Mouse (Mus musculus): ENCODE measurements around the gene 9130409I23Rik. TPM values are rescaled to one million over a fixed set of nuclear protein-coding genes. Genes with fewer than 3 reads are reported as not detected.
"Not testable (repeated sequence)": the region's sequence is repeated elsewhere in the genome, so short reads cannot be mapped to it uniquely, and the experiment has no call there.

9130409I23Rik gene
- total RNA-seq, 1 experiment from 2014 or later: not detected

DNA sequence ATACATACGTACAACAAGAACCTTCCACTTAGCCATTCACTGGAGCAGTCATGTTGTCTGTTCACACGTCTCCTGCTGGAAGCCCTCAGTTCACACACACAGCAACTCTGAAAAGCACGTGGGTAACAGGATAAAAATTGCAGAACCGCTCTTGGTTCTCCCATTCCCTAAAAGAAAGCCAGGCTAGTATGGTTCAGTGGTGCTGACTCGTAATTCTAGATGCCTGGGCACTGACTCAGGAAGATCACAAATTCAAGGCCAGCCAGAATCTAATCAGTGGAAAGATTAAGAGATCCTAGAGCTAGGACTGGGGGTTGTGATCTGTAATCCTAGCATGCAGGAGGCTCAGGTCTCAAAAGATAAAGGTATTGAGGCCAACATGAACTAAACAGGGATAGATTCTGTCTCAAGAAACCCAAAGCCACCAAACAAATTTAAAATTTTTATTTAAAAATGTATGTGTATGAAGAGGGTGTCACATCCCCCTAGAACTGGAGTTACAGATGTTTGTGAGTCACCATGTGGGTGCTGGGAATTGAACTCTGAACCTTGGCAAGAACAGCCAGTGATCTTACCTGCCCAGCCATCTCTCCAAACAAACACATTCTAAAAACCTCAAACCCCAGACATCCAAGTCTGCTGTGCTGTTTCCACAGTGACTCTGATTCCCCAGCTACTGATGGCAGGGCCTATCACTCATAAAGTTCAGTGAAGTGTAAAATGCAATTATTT, 30.1 kb upstream of the 9130409I23Rik start, which contains the start of gene Ephx1:
Ephx1 (minus strand) TSS at position 149 of the 732 bp plus-strand sequence.
- no peak for ATAC-seq (ENCODE audit: extremely low read depth, insufficient number of reproducible peaks, low FRiP score, poor library complexity, severe bottlenecking)

DNA sequence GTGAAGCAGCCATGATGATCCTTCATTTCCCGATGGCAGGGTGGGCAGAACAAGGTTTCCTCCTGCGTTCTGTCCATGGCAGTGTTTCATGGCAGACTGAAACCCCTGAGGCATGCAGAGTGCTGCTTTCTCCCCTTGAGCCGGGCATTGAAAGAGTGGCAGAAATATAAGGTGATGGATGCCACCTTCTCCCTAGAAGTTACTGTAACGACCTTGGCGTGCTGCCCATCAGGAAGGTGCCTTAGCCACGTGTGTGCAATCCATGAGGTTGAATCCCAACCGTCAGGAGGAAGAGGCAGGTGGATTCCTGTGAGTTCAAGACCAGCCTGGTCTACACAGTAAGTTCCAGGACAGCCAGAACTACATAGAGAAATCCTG, 29.6 kb upstream of the 9130409I23Rik start:
- no peak for ATAC-seq (ENCODE audit: extremely low read depth, insufficient number of reproducible peaks, low FRiP score, poor library complexity, severe bottlenecking)

DNA sequence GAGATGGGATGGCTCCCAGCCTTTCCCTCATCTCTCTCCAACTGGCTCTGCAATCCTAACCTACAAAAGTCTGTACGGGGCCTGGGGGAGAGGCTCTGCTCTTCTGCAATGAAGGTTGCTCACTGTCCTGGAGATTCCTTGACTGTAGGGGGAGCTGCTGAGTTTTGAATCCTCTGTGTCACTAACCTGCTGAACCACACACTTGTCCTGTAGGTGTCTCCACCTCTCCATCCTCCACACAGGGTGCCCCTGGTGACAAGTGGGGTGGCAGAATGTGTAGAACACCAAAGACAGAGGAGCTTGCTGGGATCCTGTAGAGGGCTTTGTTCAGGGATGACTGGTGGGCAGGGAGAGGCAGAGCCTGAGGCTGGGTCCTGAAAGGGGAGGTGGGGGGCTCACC, 28.8 kb upstream of the 9130409I23Rik start:
- peak; percentile 90 for ATAC-seq (ENCODE audit: extremely low read depth, insufficient number of reproducible peaks, low FRiP score, poor library complexity, severe bottlenecking)

DNA sequence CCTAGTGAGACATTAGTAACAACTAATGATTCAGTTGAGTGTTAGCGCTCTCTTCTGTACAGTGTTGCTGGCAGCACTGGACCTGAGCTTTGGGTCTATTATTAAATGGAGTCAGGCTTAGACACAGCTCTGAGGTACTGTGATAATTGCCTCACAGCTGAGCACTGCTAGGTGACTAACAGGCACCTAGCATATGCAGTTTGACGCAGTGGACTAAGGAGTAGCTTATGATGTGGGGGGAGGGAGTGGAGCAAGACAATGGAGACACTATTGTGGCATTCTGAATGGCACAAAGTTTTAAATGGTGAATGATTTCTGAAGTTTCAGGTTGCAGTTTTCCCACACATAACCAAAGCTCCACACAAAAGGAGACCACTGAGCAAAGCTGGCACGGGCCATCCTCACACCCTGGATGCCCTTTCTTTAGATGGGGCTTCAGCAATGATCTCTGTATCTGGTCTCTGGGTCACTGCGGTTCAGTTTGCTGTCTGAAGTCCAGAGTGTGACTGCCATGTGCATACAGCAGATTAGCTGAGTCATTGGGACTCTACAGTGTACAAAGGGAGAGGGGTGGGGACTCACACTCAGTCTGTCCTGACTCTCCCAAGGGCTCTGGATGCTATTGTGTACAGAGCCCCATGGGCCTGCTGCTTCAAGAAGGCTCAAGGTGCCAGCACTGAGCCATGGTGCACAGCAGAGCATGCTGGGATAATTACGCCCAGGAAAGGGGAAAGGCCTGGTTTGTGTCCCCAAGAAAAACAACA, 15.8 kb upstream of the 9130409I23Rik start:
- ATAC-seq (ENCODE audit: extremely low read depth, insufficient number of reproducible peaks, low FRiP score, poor library complexity, severe bottlenecking): not testable (repeated sequence)

DNA sequence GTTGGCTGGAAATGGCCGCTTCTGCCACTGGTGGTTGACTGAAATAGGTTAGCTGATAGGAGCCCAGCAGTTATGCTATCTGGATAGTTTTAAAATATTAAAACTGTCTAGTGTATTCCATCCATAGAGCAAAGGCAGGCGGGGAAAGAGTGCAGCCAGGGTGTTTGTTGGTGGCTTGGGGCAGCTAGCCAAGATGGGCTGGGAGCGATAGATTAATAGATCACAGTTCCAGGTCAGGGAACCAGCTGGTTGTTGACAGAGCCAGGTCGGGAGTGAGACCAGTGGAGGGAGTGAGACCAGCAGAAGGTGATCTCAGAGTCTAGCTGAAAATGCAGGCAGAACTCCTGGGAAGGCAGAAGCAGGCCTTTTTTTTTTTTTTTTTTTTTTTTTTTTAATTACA, 13.4 kb upstream of the 9130409I23Rik start:
- no peak for ATAC-seq (ENCODE audit: extremely low read depth, insufficient number of reproducible peaks, low FRiP score, poor library complexity, severe bottlenecking)

DNA sequence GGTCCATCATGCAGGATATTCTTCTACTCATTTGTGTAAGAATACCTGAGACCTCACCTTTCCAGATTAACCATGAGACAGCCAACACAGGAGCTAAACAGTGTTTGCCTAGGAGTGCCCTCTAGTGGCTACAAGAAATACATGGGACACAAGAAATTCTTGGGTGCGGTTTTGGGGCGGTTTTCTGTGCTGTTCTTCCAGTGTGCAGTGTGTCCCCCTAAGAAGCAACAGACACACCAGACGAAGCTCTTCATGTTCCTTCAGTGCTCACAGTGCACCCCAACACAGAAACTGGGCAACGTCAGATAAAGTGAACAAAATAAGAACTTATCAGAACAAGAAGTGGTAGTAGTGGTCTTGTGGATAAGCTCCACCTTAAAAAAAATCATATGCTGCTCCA, 11.4 kb upstream of the 9130409I23Rik start:
- ATAC-seq (ENCODE audit: extremely low read depth, insufficient number of reproducible peaks, low FRiP score, poor library complexity, severe bottlenecking): peak; percentile 58; the same call in 1 of the 2 replicates

DNA sequence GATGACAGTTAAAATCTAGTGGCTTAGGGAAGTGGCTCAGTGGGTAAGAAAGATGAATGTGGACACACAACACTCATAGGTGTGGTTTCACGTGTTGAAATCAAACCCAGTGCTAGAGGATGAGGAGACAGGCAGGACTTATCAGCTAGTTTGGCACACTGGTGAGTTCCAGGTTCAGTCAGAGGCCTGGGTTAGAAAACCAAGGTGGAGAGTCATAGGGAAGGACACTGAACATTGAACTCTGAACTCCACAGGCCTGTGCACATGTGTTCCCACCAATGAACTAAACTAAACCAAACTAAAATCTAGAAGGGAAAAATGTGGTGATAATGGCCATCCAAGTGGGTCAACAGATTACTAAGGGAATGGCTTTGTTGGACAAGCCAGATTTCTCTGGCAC, 3.5 kb upstream of the 9130409I23Rik start:
- no peak for ATAC-seq (ENCODE audit: extremely low read depth, insufficient number of reproducible peaks, low FRiP score, poor library complexity, severe bottlenecking)

DNA sequence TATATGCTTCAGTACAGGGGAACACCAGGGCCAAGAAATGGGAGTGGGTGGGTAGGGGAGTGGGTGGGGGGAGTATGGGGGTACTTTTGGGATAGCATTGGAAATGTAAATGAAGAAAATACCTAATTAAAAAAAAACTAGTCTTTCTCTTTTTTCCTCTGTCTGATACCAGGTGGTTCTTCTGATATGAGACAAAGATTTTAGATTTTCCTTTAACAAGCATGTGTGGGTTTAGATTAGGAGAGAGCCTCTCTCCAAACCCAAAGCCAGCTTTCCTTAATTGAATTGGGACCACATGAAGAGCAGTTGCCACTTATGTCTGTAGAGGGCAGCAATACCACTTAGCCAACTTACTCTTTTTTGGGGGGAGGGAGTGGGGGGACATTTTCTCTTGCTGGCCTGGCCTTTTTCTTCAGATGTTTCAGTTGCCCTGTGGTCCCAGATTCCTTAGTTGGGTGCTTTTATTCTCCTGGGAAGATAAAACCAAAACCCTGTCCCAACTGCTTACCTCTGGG, 1.7 kb upstream of the 9130409I23Rik start:
- ATAC-seq (ENCODE audit: extremely low read depth, insufficient number of reproducible peaks, low FRiP score, poor library complexity, severe bottlenecking): no peak

DNA sequence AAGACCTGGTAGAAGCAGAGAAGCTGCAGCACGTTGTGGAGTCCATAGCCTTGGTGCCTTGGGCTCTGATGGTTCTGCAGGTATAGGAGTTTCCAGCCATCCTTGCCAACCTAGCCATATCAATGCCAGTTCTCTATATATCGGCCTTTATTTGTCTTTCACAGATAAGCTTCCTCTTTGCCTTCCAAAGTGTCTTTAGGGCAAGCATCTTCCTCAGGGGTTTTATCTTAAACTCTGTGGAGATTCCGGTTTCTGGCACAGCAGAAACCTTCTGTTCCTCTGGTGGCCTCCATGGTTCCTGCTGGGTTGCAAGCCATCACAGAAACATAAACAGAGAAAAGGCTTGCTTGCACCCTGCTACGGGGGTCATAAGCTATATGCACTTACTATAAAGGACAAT, 1.9 kb downstream of the 9130409I23Rik start:
- no peak for ATAC-seq (ENCODE audit: extremely low read depth, insufficient number of reproducible peaks, low FRiP score, poor library complexity, severe bottlenecking)

DNA sequence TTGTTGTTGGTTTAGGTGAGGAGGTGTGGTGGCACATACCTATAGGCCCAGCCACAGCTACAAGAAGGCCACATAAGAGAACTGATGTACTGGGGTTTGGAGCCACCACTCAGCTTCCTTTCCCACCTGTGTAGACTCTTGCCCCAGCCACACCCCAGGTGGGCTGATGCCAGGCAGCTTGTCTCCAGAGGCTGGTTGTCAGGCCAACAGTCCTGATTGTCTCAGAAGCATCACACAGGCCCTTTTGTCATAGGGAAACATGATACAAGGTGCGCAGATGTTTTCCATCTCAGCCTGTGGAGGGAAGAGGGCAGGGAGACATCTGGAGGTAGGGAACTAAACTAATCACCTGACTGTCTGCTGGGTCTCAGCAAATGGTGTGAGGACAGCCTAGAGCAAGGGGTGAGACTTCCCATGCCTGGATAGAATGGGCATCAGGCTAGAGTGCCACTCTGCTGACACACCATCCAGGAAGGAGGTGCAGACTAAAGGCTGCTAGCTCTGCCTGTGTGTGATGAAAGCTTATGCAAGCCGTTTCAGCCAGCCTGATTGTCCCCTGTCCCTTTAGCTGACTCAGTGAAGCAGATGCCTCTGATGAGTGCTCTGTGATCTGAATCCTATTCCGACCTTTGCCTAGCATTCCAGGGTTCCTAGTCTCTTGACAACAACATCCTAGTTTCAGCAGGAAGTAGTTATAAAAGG, 10.9 kb downstream of the 9130409I23Rik start:
- no peak for ATAC-seq (ENCODE audit: extremely low read depth, insufficient number of reproducible peaks, low FRiP score, poor library complexity, severe bottlenecking)

DNA sequence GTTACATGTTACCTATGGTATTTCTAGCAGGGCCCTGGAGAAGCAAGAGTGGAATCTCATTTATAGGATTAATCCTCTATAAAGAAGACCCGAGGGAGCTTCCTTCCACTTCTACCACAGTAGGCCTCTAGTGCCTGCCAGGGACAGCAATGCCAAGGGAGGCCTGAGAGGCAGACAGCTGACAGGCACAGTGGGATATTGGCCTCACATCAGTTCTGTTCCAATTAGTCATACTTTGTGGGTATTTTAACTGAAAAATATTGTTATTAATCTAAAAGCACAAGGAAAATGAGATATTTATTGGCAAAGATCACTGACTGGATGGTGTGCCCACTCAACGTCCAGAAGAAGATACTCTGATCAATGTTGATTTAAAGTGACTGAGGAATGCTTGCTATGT, 13.0 kb downstream of the 9130409I23Rik start:
- ATAC-seq (ENCODE audit: extremely low read depth, insufficient number of reproducible peaks, low FRiP score, poor library complexity, severe bottlenecking): no peak

DNA sequence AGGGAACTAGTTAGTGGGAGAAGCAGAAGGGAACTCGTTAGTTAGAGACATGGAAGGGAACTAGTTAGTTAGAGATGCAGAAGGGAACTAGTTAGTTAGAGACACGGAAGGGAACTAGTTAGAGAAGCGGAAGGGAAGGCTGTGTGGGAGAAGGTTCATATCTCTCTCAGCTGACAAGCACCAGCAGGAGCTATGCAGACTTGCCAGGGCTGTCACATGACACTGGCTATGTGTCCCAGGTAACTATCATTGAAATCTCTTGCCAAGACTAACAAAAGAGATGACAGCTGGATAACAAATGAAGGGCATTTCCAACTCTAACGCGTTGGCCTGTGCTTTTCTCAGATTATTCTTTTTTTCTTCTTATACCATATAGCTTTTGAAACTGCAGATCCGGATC, 13.6 kb downstream of the 9130409I23Rik start:
- no peak for ATAC-seq (ENCODE audit: extremely low read depth, insufficient number of reproducible peaks, low FRiP score, poor library complexity, severe bottlenecking)

DNA sequence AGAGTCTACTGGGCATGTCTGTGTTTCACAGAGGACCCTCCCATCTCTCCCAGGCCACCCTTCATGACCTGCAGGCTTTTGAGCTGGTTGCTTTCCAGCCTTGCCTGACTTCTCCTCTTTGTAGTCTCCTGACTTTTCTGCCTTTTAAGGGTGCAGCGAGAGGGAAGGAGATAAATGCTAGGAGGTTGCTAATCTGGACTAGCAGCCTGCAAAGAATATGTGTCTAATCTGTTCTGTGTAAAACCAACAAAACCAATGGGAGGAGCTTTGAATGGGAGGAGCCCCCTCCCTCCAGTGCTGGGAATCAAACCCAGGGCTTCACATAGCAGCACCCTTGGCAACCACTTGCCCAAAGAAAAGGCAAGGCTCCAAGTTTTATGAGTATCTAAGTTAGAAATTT, 17.3 kb downstream of the 9130409I23Rik start:
- no peak for ATAC-seq (ENCODE audit: extremely low read depth, insufficient number of reproducible peaks, low FRiP score, poor library complexity, severe bottlenecking)

DNA sequence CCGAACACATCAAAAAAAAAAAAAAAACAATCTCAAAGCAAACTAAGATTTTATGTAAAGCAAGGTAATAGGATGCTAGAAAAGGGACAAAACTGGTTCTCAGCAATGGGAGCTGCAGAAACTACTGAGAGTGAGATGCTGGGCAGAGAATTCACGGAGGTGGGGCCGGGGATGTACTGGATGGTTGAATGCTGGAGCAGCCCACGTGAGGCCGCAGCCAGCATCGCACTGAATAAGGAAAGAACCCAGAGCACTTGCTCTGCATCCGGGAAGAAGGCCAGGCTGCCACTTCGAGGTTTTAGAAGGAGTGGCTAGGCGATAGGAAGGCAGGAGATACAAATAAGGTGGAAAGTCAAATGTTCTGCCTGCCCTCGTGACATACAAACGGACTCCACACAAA, 18.6 kb downstream of the 9130409I23Rik start:
- no peak for ATAC-seq (ENCODE audit: extremely low read depth, insufficient number of reproducible peaks, low FRiP score, poor library complexity, severe bottlenecking)

DNA sequence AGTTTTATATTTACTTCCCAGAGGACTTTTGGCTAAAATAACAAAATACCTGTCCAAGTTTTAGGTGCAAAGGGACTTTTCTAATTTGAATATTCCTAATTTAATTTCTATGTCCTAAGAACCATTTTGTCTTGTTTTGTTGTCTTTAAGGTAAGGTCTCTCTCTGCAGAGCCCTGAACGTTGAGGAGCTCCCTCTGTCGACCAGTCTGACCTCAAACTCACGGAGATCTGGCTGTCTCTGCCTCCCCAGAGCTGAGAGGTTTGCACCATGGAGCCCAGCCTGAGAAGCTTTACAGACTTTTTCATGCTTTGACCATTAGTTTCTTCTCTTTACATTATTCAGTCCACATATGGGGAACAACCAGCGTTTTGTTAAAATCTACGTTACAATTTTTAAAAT, 22.0 kb downstream of the 9130409I23Rik start:
- no peak for ATAC-seq (ENCODE audit: extremely low read depth, insufficient number of reproducible peaks, low FRiP score, poor library complexity, severe bottlenecking)

DNA sequence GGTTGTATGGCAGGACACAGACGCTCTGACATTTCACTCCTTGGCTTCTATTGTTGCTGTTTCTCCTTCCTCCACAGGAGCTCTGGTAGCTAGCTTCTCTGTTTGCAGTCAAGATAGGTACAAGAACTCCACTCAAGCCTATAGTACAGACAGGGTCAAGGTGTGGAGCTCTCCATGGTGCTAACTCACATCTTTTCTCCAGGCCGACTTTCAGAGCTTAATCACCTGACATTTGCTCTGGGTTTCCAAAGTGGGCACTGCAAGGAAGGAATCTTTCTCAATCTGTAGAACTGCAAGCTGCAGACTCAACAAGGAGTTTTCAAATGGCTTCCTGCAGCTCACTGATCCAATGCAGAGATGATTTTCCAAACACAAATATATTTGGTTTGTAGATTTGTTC, 33.0 kb downstream of the 9130409I23Rik start:
- ATAC-seq (ENCODE audit: extremely low read depth, insufficient number of reproducible peaks, low FRiP score, poor library complexity, severe bottlenecking): no peak

DNA sequence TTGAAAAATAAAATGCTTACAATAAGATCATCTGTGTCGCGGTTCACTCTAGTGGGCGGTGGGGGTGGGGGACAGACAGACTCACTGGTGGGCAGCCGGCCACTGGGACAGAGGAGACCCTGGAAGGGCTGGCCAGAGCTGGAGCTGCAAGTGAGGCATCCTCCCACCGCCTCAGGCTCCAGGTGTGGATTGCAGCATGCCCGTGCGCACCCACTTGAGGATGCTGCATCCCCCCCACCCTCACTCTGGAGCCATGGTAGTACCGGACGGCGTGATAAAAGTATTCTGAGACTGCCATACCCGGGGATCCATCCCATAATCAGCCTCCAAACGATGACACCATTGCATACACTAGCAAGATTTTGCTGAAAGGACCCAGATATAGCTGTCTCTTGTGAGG, 39.0 kb downstream of the 9130409I23Rik start:
- ATAC-seq (ENCODE audit: extremely low read depth, insufficient number of reproducible peaks, low FRiP score, poor library complexity, severe bottlenecking): no peak

Measured in neutrophil, adult 5-6 weeks (primary cell).